Mouse (Mus musculus): ENCODE results near the gene Slc1a1.
A peak's percentile ranks its signal among the peaks of the same experiment; 100 is the strongest.

Gene Slc1a1

GRCm38 (mm10) chr19:28916492-28916891 is 81.6 kb downstream of the Slc1a1 start:
- DNase-seq (ENCODE audit: low spot score) = no peak

GRCm38 (mm10) chr19:28917839-28918238 is 83.0 kb downstream of the Slc1a1 start:
- DNase-seq (ENCODE audit: low spot score) = no peak

- DNase-seq (ENCODE audit: low spot score) = no peak
Observed at GRCm38 (mm10) chr19:28926366-28926765, 91.5 kb downstream of the Slc1a1 start.

DNA sequence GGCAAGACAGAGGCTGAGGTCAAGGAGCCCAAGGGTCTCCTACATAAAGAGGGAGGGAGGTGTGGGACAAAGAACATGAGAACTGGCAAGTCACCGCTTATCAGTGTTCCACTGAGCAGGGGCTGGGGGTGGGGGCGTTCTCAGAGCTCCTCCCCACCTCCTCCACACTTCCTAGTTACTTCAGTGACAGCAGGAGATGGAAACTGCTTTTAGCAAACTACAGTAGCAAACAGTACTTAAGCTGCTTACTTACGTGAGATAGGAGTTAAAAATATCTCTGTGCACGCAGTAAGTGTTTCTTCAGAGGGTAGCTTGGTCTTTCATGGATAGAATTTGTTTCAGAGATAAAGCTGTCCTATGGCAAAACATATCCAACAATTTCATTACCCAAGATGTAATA is 92.5 kb downstream of the Slc1a1 start:
- no peak for DNase-seq (ENCODE audit: low spot score)

- DNase-seq (ENCODE audit: low spot score) = no peak
Observed at GRCm38 (mm10) chr19:28929034-28929433, 94.2 kb downstream of the Slc1a1 start.

DNA sequence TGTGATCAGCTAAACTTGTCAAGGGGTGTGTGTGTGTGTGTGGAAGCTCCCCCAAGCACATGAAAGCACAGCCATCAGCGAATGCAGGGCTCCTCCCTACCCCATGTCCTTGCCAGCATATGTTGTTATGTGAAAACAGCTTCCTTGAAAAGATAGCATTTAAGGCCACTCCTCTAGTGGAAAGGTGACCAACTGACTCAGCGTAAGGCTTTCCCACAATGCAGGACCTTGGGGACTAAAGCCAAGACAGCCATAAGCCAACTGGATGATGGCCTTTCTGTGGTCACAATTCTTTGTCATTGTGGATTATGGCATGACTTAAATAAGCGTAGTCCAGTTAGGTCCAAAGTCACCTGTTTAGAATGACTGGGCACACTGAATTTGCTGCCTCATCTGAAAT is 100.0 kb downstream of the Slc1a1 start:
- no peak for DNase-seq (ENCODE audit: low spot score)

DNA sequence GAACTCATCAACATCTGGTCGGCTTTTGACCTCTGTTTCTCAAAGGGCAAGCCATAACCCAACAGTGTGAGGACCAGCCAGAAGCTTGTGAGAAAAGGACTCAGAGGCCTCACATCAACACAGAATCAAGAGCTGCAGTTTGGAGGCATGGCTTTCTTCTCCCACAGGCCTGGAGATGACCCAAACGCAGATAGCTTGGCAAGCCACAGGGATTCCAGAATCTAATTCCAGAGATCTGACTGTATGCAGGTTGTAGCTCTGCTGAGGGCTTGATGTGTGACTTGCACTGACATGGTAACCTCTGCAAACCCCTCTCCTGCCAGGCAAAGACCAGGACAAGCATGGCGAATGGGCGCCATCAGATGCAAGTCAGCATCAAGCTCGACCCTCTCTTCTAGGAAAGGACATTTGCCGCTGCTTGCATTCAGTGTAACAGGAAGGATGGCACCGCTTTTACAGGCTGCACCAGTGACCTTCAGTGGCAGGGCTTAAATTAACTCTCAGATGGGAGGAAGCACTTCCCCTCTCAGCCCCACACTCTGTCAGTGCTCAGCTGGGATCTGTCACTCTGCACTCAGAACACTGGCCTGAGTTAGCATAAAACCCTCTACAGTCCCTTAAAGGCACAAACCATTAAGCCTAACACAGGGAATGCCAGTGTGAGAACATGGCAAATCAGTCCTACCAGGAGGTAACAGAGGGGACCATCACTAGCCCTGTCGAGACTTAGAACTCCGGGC is 105.5 kb downstream of the Slc1a1 start:
- DNase-seq (ENCODE audit: low spot score) = no peak

GRCm38 (mm10) chr19:28941271-28941670 is 106.4 kb downstream of the Slc1a1 start:
- DNase-seq (ENCODE audit: low spot score) = no peak

- peak; percentile 16 for DNase-seq (ENCODE audit: low spot score)
Observed at GRCm38 (mm10) chr19:28946782-28947181, 111.9 kb downstream of the Slc1a1 start.

GRCm38 (mm10) chr19:28947311-28947710 is 112.5 kb downstream of the Slc1a1 start:
- no peak for DNase-seq (ENCODE audit: low spot score)

DNA sequence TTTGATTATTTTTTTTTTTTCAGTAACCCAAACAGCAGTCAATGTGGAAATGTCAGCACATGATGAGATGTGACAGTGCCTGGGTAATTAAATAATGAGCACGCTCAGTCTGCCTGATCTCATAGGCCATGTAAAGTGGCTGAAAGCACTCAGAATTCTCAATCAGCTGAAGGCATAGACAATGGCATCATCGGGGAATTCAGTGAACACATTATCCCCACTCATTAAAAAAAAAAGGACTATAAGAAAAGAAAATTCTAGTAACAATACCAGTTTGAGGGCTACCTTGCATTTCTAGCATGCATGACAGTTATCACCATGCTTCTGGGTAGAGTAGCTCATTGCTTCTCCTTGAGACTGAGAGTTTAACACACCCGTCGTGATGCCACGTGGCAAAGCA is 116.4 kb downstream of the Slc1a1 start:
- no peak for DNase-seq (ENCODE audit: low spot score)

DNA sequence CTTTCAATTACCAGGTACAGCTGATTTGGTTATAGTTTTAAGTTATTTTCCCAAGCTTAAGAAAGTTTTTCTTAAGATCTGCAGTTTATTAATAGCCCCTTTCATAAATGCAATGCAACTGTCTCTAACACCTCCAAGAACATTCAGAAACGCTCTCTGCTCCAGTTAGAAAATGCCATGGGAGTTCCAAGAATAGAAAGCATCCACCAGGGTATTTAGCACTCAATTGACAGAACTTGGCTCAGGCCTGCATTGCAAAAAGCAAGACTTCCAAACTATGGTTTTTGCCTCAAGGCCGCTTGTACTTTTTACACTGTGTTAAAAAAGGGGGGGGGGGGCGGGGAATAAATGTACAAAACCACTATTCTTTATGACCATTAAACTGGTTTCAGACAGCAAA is 128.3 kb downstream of the Slc1a1 start:
- DNase-seq (ENCODE audit: low spot score) = peak; percentile 35

DNA sequence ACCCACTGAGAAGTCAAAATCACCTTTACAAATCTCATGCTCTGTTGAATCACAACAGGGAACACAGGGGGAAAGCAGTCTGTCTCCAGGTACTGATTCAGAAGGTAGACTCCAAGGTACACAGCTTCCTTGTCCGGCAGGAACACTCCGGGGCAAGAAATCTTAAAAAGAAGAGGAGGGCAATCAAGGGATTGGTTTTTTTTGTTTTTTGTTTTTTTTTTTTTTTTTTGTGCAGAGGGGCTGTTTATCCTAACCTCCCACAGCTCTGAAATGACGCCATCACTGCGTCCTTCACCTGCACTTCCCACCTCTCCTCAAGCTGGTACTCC is 128.6 kb downstream of the Slc1a1 start:
- DNase-seq (ENCODE audit: low spot score) = no peak

Data from layer of hippocampus, adult 11-12 months (tissue).